Mouse (Mus musculus): ENCODE data around the gene Bcas3. TPM values are rescaled to one million over a fixed set of nuclear protein-coding genes. Genes with fewer than 3 reads are reported as not detected.

Gene Bcas3
- total and polyA plus RNA-seq, 2 experiments from 2014 or later: 31.6 to 32.3 TPM

- H3K4me2 ChIP-seq (ENCODE audit: low read depth, low read length): no peak overlapping the region
- H3K9me3 ChIP-seq (ENCODE audit: low read length): no peaks in the 10 kb centered on the region
- ATAC-seq: no peak
- no peaks in the 10 kb centered on the region for H3K36me3 ChIP-seq (ENCODE audit: insufficient read depth, low read length)
- WGBS: 76% methylated on average over 9 of the region's 9 CpGs
- TF ChIP-seq CTCF (IDR thresholded peaks at IDR 0.05; ENCODE audit: low read depth): no peak
- H3K4me1 ChIP-seq (ENCODE audit: insufficient read depth, low read length): no peaks in the 10 kb centered on the region
- H3K9ac ChIP-seq (replicated peaks; ENCODE audit: low read length): no peak overlapping the region
- H3K27ac ChIP-seq: no peak overlapping the region
- H3K27me3 ChIP-seq (ENCODE audit: insufficient read depth, low read length): no peaks in the 10 kb centered on the region
- H3K4me3 ChIP-seq (ENCODE audit: low read length): no peak overlapping the region
- no peak for DNase-seq (ENCODE audit: low spot score)
Observed at GRCm38 (mm10) chr11:85758891-85759290, 405.9 kb downstream of the Bcas3 start.

GRCm38 (mm10) chr11:85759634-85760439, 406.9 kb downstream of the Bcas3 start:
- WGBS: 53% methylated on average over 14 of the region's 14 CpGs
- TF ChIP-seq CTCF (IDR thresholded peaks at IDR 0.05; ENCODE audit: low read depth): no peak
- Histone ChIP-seq H3K4me2 (ENCODE audit: low read depth, low read length) (no peak overlapping the region), H3K9ac (replicated peaks; ENCODE audit: low read length) (no peak overlapping the region), H3K4me3 (ENCODE audit: low read length) (no peak overlapping the region), H3K9me3 (ENCODE audit: low read length) (no peaks in the 10 kb centered on the region), H3K27me3 (ENCODE audit: insufficient read depth, low read length) (no peaks in the 10 kb centered on the region), H3K27ac (no peak overlapping the region), H3K36me3 (ENCODE audit: insufficient read depth, low read length) (no peaks in the 10 kb centered on the region), H3K4me1 (ENCODE audit: insufficient read depth, low read length) (no peaks in the 10 kb centered on the region)
- no peak for DNase-seq (ENCODE audit: low spot score)
- no peak for ATAC-seq

GRCm38 (mm10) chr11:85760486-85761141, 407.6 kb downstream of the Bcas3 start:
- ATAC-seq (peak; percentile 82; the same call in 1 of the 2 replicates), DNase-seq (ENCODE audit: low spot score) (peak; percentile 56)
- no peak overlapping the region for H3K4me2 ChIP-seq (ENCODE audit: low read depth, low read length)
- no peaks in the 10 kb centered on the region for H3K27me3 ChIP-seq (ENCODE audit: insufficient read depth, low read length)
- no peaks in the 10 kb centered on the region for H3K4me1 ChIP-seq (ENCODE audit: insufficient read depth, low read length)
- no peaks in the 10 kb centered on the region for H3K36me3 ChIP-seq (ENCODE audit: insufficient read depth, low read length)
- H3K4me3 ChIP-seq (ENCODE audit: low read length): no peak overlapping the region
- TF ChIP-seq CTCF (IDR thresholded peaks at IDR 0.05; ENCODE audit: low read depth): no peak
- WGBS: 40% methylated on average over 6 of the region's 6 CpGs
- no peak overlapping the region for H3K9ac ChIP-seq (replicated peaks; ENCODE audit: low read length)
- H3K9me3 ChIP-seq (ENCODE audit: low read length): no peaks in the 10 kb centered on the region
- H3K27ac ChIP-seq: no peak overlapping the region

DNA sequence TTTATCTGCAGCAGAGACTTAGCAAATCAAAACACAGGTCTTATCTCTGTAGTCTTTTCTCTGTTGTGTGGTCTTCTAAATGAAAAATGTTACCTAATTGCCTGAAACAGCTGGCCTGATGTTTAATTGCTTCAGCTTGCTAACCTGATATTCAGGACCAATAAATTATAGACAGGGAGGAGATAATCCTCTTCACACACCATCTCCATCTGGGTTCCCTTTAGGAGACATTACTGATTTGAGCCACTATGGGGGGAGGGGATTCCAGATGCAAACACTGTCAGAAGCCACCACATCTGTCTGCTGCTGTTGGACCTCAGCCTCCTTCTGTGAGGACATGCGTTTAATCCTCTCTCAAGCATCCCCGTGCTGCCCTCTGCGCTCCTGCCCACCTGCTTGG, 408.2 kb downstream of the Bcas3 start:
- Histone ChIP-seq H3K4me3 (ENCODE audit: low read length) (no peak overlapping the region), H3K27me3 (ENCODE audit: insufficient read depth, low read length) (no peaks in the 10 kb centered on the region), H3K27ac (no peak overlapping the region), H3K9me3 (ENCODE audit: low read length) (no peaks in the 10 kb centered on the region), H3K4me1 (ENCODE audit: insufficient read depth, low read length) (no peaks in the 10 kb centered on the region), H3K9ac (replicated peaks; ENCODE audit: low read length) (no peak overlapping the region), H3K4me2 (ENCODE audit: low read depth, low read length) (no peak overlapping the region), H3K36me3 (ENCODE audit: insufficient read depth, low read length) (no peaks in the 10 kb centered on the region)
- DNase-seq (ENCODE audit: low spot score) (no peak), ATAC-seq (no peak)
- no peak for TF ChIP-seq CTCF (IDR thresholded peaks at IDR 0.05; ENCODE audit: low read depth)
- 87% methylated on average over 3 of the region's 3 CpGs for WGBS

DNA sequence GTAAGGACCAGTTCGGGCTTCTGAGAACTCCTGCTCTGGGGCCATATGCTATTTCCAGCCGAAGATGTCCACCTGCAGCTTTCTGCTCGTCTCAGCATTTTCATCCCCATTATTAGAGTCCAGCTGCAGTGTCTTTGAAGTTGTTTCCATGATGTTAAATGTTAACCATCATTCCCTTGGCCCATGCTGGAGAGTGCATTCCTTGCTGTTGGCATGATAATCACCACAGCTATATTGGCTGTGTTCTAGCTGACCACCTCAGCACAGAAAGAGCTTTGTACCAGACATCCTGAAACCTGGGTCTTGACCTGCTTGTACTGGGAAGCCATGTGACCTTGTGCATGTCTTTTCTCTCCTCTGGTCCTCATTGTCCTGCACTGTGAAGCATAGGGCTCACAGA, 410.7 kb downstream of the Bcas3 start:
- Histone ChIP-seq H3K36me3 (ENCODE audit: insufficient read depth, low read length) (no peaks in the 10 kb centered on the region), H3K4me3 (ENCODE audit: low read length) (no peak overlapping the region), H3K4me1 (ENCODE audit: insufficient read depth, low read length) (no peaks in the 10 kb centered on the region), H3K27me3 (ENCODE audit: insufficient read depth, low read length) (no peaks in the 10 kb centered on the region), H3K9me3 (ENCODE audit: low read length) (no peaks in the 10 kb centered on the region), H3K4me2 (ENCODE audit: low read depth, low read length) (no peak overlapping the region), H3K27ac (no peak overlapping the region), H3K9ac (replicated peaks; ENCODE audit: low read length) (no peak overlapping the region)
- TF ChIP-seq CTCF (IDR thresholded peaks at IDR 0.05; ENCODE audit: low read depth): no peak
- ATAC-seq: no peak
- 69% methylated on average over 3 of the region's 3 CpGs for WGBS
- DNase-seq (ENCODE audit: low spot score): no peak

DNA sequence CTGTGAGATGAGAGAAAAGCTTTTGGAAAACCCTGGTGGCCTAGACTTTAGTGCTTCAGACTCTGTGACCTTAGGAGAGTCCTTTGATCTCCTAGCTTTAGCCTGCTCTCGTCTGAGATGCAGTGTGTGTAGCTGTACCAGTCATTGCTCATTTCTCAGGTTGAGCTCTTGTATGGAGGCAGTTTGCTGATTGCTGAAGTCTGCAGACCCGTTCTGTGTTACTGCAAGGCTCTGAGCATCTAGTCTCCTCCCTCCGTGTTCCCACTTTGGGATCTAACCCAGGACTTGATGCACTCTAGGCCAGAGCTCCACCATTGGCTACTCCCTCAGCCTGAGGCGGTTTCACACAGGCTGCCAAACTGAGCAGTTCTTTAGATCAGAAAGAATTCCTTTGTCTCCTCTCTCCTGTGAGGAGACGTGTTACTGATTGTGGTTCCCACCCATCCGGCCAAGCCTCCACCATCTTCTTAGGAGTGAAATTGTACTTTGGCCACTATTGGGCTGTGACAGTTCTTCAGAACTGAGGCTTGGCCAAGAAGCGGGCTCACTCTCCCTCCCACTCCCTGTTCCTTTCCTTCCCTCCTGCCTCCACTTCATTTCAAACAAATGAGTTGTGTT, 413.2 kb downstream of the Bcas3 start:
- peak; percentile 46 for DNase-seq (ENCODE audit: low spot score)
- no peak overlapping the region for H3K4me2 ChIP-seq (ENCODE audit: low read depth, low read length)
- H3K9ac ChIP-seq (replicated peaks; ENCODE audit: low read length): no peak overlapping the region
- no peak overlapping the region for H3K4me3 ChIP-seq (ENCODE audit: low read length)
- no peaks in the 10 kb centered on the region for H3K4me1 ChIP-seq (ENCODE audit: insufficient read depth, low read length)
- H3K9me3 ChIP-seq (ENCODE audit: low read length): no peaks in the 10 kb centered on the region
- WGBS: 31% methylated on average over 7 of the region's 7 CpGs
- no peak overlapping the region for H3K27ac ChIP-seq
- TF ChIP-seq CTCF (IDR thresholded peaks at IDR 0.05; ENCODE audit: low read depth): no peak
- H3K36me3 ChIP-seq (ENCODE audit: insufficient read depth, low read length): no peaks in the 10 kb centered on the region
- no peaks in the 10 kb centered on the region for H3K27me3 ChIP-seq (ENCODE audit: insufficient read depth, low read length)
- peak; percentile 49; the same call in 1 of the 2 replicates for ATAC-seq
